7 mouse cellular contexts compared by ENCODE assay signal in genomic region chr12:108546508-108547153, GRCm38 (mm10). TPM values are rescaled to one million over a fixed set of nuclear protein-coding genes. Genes with fewer than 3 reads are reported as not detected.
DNase-seq lines count a peak whose midpoint lies in the region; ATAC-seq and TF ChIP-seq lines count a peak whose summit lies in the region.

No protein-coding gene starts in this region.

- H3K4me1 ChIP-seq in forebrain, embryonic 11.5 days (replicated peaks; ENCODE audit: control insufficient read depth, insufficient read depth, low read length): peaks cover 7% of the 10 kb centered on the region
- peaks cover 17% of the 10 kb centered on the region for H3K4me1 ChIP-seq in limb, embryonic 10.5 days
- no peaks in the 10 kb centered on the region; the same call in 1 of the 2 replicates for H3K4me1 ChIP-seq in stomach, postnatal 0 days (replicated peaks; ENCODE audit: control insufficient read depth, insufficient read depth)

- H3K9ac ChIP-seq in forebrain, embryonic 11.5 days (ENCODE audit: low read length): no peak overlapping the region
- no peak overlapping the region for H3K9ac ChIP-seq in stomach, postnatal 0 days (ENCODE audit: low read length)

- TF ChIP-seq EP300 in stomach, postnatal 0 days (optimal IDR thresholded peaks at IDR 0.05): no peak

- no peaks in the 10 kb centered on the region for H3K36me3 ChIP-seq in forebrain, embryonic 11.5 days (ENCODE audit: control insufficient read depth, insufficient read depth, low read length)
- no peaks in the 10 kb centered on the region for H3K36me3 ChIP-seq in limb, embryonic 10.5 days
- H3K36me3 ChIP-seq in stomach, postnatal 0 days (ENCODE audit: control insufficient read depth, insufficient read depth, low read length): no peaks in the 10 kb centered on the region

- no peaks in the 10 kb centered on the region for H3K27me3 ChIP-seq in forebrain, embryonic 11.5 days (ENCODE audit: control insufficient read depth, insufficient read depth, low read length)
- H3K27me3 ChIP-seq in limb, embryonic 10.5 days (ENCODE audit: low read depth, poor library complexity, severe bottlenecking): no peaks in the 10 kb centered on the region
- H3K27me3 ChIP-seq in stomach, postnatal 0 days (ENCODE audit: control insufficient read depth, insufficient read depth, low read length): no peaks in the 10 kb centered on the region

- peak; percentile 86 for ATAC-seq in forebrain, embryonic 11.5 days (replicated peaks; ENCODE audit: low FRiP score)
- ATAC-seq in stomach, postnatal 0 days (ENCODE audit: low FRiP score, low TSS enrichment): no peak

- no peak overlapping the region for H3K4me2 ChIP-seq in forebrain, embryonic 11.5 days (ENCODE audit: low read depth, low read length, severe bottlenecking)
- H3K4me2 ChIP-seq in stomach, postnatal 0 days (replicated peaks; ENCODE audit: low read depth): no peak overlapping the region

- no peak overlapping the region for H3K4me3 ChIP-seq in forebrain, embryonic 11.5 days (ENCODE audit: low read depth, low read length)
- H3K4me3 ChIP-seq in limb, embryonic 10.5 days: no peak overlapping the region
- H3K4me3 ChIP-seq in stomach, postnatal 0 days (ENCODE audit: low read depth, low read length): no peak overlapping the region

- 14% methylated on average over 10 of the region's 10 CpGs for WGBS in forebrain, embryonic 11.5 days
- 9% methylated on average over 10 of the region's 10 CpGs for WGBS in limb, embryonic 10.5 days
- 13% methylated on average over 10 of the region's 10 CpGs for WGBS in stomach, postnatal 0 days

- peak overlapping the region; percentile 71 for H3K27ac ChIP-seq in forebrain, embryonic 11.5 days (ENCODE audit: low read depth, low read length)
- peak overlapping the region; percentile 48; the same call in 1 of the 2 replicates for H3K27ac ChIP-seq in limb, embryonic 10.5 days
- H3K27ac ChIP-seq in stomach, postnatal 0 days (replicated peaks): no peak overlapping the region

- no peaks in the 10 kb centered on the region for H3K9me3 ChIP-seq in forebrain, embryonic 11.5 days (ENCODE audit: control insufficient read depth, low read length)
- H3K9me3 ChIP-seq in limb, embryonic 10.5 days (replicated peaks): no peaks in the 10 kb centered on the region
- 0 out of 2 replicates have a peak, but pooled peaks cover 3% of the 10 kb centered on the region for H3K9me3 ChIP-seq in stomach, postnatal 0 days (ENCODE audit: control insufficient read depth, low read length)

- TF ChIP-seq CTCF in stomach, postnatal 0 days (IDR thresholded peaks at IDR 0.05; ENCODE audit: low read depth): no peak

- peak; percentile 59 for DNase-seq in ovary, adult 18-20 months (ENCODE audit: low spot score)
- DNase-seq in ovary, postnatal 14 days (ENCODE audit: low spot score): no peak
- peak; percentile 59 for DNase-seq in forebrain, embryonic 11.5 days (ENCODE audit: low spot score)
- no peak for DNase-seq in limb, embryonic 10.5 days (ENCODE audit: low spot score)
- peak; percentile 26 for DNase-seq in stomach, postnatal 0 days (ENCODE audit: low spot score)
- no peak for DNase-seq in layer of hippocampus, adult 8-10 months (ENCODE audit: low spot score in 2 of 2)
- DNase-seq in urinary bladder, postnatal 25 days (ENCODE audit: low spot score): no peak

RNA-seq across cellular contexts. Expression of gene Evl, which starts 7.9 kb away (rescaled TPM):
- polyA plus RNA-seq in forebrain, embryonic 11.5 days (2014; fragmentation: Nextera tagmentation; extraction: Ambion mirVana): 111 and 112 TPM in 2 replicates
- 50.3 and 50.7 TPM in 2 replicates for polyA plus RNA-seq in limb, embryonic 10.5 days (2016; fragmentation: Nextera tagmentation; extraction: Ambion mirVana)
- polyA plus RNA-seq in stomach, postnatal 0 days (2015; fragmentation: Nextera tagmentation; extraction: Ambion mirVana): 27.8 and 31.3 TPM in 2 replicates
- total RNA-seq in layer of hippocampus, adult 8-10 months (2022): 100 to 1,000 TPM; 163 to 183 (median 171) TPM

Comparison
In these comparisons a context has a peak if more than half of its experiments do, and no peak if none do; other contexts are left out.
1. DNase-seq: peak in ovary, adult 18-20 months (single experiment), forebrain, embryonic 11.5 days (single experiment) and stomach, postnatal 0 days (single experiment); none in ovary, postnatal 14 days (single experiment), limb, embryonic 10.5 days (single experiment), layer of hippocampus, adult 8-10 months (0 of 2) and urinary bladder, postnatal 25 days (single experiment).